Mouse (Mus musculus): Measurements from ENCODE around the gene Nek4. TPM values are rescaled to one million over a fixed set of nuclear protein-coding genes. Genes with fewer than 3 reads are reported as not detected.

Gene Nek4
- polyA plus RNA-seq, 1 experiment from 2014 or later = 8.4 TPM

DNA sequence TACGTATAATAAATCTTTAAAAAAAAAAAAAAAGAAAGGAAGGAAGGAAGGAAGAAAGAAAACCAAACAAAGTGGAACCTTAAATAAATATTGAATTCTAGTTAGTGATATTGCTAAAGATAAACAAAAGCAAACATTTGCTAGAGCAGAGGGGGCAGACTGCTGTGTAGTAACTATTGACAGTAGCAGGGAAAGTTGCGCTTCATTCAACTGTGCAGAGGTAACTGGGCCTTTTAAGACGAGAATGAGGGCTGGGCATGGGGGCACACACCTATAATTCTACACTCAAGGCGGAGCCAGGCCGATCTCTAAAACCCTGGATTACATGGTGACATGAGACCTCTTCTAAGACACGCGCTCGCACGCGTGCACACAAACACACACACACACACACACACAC lies 1.2 kb upstream of the Nek4 start:
- Histone ChIP-seq H3K4me1 (ENCODE audit: control insufficient read depth, insufficient read depth, low read length) (peaks cover 3% of the 10 kb centered on the region; the same call in 1 of the 2 replicates), H3K27me3 (replicated peaks; ENCODE audit: control insufficient read depth, insufficient read depth, low read length) (no peaks in the 10 kb centered on the region), H3K9ac (ENCODE audit: low read depth, low read length) (no peak overlapping the region), H3K4me2 (ENCODE audit: low read depth, low read length) (no peak overlapping the region), H3K27ac (ENCODE audit: low read length) (no peak overlapping the region), H3K4me3 (ENCODE audit: low read length) (no peak overlapping the region), H3K36me3 (ENCODE audit: control insufficient read depth, insufficient read depth, low read length) (no peaks in the 10 kb centered on the region), H3K9me3 (ENCODE audit: control insufficient read depth, low read length) (no peaks in the 10 kb centered on the region)
- ATAC-seq = no peak
- WGBS = 85% methylated on average over 10 of the region's 10 CpGs

DNA sequence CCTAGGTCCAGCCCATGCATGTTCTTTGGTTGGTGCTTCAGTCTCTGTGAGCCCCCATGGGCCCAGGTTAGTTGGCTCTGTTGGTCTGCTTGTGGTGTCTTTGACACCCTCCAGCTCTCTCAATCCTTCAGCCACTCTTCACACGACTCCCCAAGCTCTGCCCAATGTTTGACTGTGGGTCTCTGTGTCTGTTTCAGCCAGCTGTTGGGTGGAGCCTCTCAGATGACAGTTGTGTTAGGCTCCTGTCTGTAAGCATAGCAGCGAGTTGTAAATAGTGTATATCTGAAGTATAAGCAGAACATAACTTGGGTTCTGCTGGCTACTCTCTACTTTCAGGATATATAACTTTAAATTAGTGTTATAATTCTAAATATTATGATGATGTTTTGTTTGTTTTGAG lies 7.3 kb downstream of the Nek4 start:
- H3K4me3 ChIP-seq (ENCODE audit: low read length) = no peak overlapping the region
- WGBS = 72% methylated on average over 2 of the region's 2 CpGs

DNA sequence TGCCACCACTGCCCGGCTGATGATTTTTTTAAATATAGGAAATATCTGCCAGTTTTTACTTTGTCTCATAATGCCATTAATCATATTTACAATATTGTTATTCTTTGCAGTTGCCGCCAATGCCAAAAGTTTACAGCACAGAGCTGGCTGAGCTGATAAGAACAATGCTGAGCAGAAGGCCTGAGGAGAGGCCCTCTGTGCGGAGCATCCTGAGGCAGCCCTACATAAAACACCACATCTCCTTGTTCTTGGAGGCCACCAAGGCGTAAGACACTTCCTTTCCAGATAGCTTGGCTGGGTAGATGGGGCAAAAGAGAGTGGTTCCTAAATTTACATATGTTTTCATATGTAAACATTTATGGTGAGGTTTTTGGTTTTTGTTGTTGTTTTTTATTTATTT lies 7.9 kb downstream of the Nek4 start:
- WGBS = 88% methylated on average over 4 of the region's 4 CpGs
- Histone ChIP-seq H3K9me3 (ENCODE audit: control insufficient read depth, low read length) (no peaks in the 10 kb centered on the region), H3K4me3 (ENCODE audit: low read length) (no peak overlapping the region), H3K4me1 (ENCODE audit: control insufficient read depth, insufficient read depth, low read length) (no peaks in the 10 kb centered on the region), H3K27ac (ENCODE audit: low read length) (no peak overlapping the region), H3K27me3 (replicated peaks; ENCODE audit: control insufficient read depth, insufficient read depth, low read length) (no peaks in the 10 kb centered on the region), H3K4me2 (ENCODE audit: low read depth, low read length) (no peak overlapping the region), H3K9ac (ENCODE audit: low read depth, low read length) (no peak overlapping the region), H3K36me3 (ENCODE audit: control insufficient read depth, insufficient read depth, low read length) (no peaks in the 10 kb centered on the region)
- ATAC-seq = no peak

More for the DNA sequence above, 7.3 kb downstream of the Nek4 start:
- no peak for ATAC-seq
- no peak overlapping the region for H3K27ac ChIP-seq (ENCODE audit: low read length)
- no peaks in the 10 kb centered on the region for H3K4me1 ChIP-seq (ENCODE audit: control insufficient read depth, insufficient read depth, low read length)
- H3K27me3 ChIP-seq (replicated peaks; ENCODE audit: control insufficient read depth, insufficient read depth, low read length) = no peaks in the 10 kb centered on the region
- no peak overlapping the region for H3K9ac ChIP-seq (ENCODE audit: low read depth, low read length)
- no peak overlapping the region for H3K4me2 ChIP-seq (ENCODE audit: low read depth, low read length)
- H3K9me3 ChIP-seq (ENCODE audit: control insufficient read depth, low read length) = no peaks in the 10 kb centered on the region
- H3K36me3 ChIP-seq (ENCODE audit: control insufficient read depth, insufficient read depth, low read length) = no peaks in the 10 kb centered on the region

DNA sequence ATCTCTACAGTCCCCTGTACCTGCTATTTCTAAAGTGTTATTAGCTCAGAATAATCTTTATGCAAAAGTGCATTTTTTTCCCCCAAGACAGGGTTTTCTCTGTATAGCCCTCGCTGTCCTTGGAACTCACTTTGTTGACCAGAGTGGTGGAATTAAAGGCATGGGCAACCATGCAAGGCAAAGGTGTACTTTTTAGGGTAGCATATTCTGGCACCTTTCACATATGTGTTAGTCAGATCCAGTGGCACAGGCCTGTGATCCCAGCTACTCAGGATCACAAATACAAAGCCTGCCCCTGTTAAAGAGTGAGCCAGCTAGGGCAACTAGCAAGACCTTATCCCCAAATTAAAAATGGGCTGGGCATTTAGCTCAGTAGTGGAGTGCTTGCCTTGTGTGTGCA lies 9.2 kb downstream of the Nek4 start:
- Histone ChIP-seq H3K4me2 (ENCODE audit: low read depth, low read length) (no peak overlapping the region), H3K4me3 (ENCODE audit: low read length) (no peak overlapping the region), H3K27me3 (replicated peaks; ENCODE audit: control insufficient read depth, insufficient read depth, low read length) (no peaks in the 10 kb centered on the region), H3K36me3 (ENCODE audit: control insufficient read depth, insufficient read depth, low read length) (no peaks in the 10 kb centered on the region), H3K9ac (ENCODE audit: low read depth, low read length) (no peak overlapping the region), H3K9me3 (ENCODE audit: control insufficient read depth, low read length) (no peaks in the 10 kb centered on the region), H3K4me1 (ENCODE audit: control insufficient read depth, insufficient read depth, low read length) (no peaks in the 10 kb centered on the region), H3K27ac (ENCODE audit: low read length) (no peak overlapping the region)
- WGBS = 88% methylated on average over 1 of the region's 1 CpGs
- no peak for ATAC-seq

DNA sequence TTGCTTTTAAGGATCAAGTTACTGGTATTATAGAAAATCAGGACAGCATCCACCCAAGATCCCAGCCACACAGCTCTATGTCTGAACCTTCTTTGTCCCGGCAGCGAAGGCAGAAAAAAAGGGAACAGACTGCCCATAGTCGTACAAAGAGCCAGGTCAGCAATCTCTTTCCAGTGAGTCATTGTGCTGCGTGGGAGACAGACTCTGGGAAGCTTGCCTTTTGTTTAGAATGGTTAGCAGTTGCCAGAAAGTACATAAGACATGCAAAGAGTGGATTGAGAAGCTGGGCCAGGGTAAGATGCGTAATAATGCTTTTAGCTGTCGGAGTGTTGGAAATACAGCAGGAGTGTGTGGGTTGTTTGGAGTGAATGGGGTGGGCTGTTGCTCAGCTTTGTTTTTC lies 23.0 kb downstream of the Nek4 start:
- H3K4me1 ChIP-seq (ENCODE audit: control insufficient read depth, insufficient read depth, low read length) = 0 out of 2 replicates have a peak, but pooled peaks cover 2% of the 10 kb centered on the region
- WGBS = 71% methylated on average over 6 of the region's 6 CpGs
- H3K36me3 ChIP-seq (ENCODE audit: control insufficient read depth, insufficient read depth, low read length) = no peaks in the 10 kb centered on the region
- H3K9me3 ChIP-seq (ENCODE audit: control insufficient read depth, low read length) = no peaks in the 10 kb centered on the region
- no peak for ATAC-seq
- no peak overlapping the region for H3K27ac ChIP-seq (ENCODE audit: low read length)
- H3K4me3 ChIP-seq (ENCODE audit: low read length) = no peak overlapping the region
- H3K4me2 ChIP-seq (ENCODE audit: low read depth, low read length) = no peak overlapping the region
- no peak overlapping the region for H3K9ac ChIP-seq (ENCODE audit: low read depth, low read length)
- no peaks in the 10 kb centered on the region for H3K27me3 ChIP-seq (replicated peaks; ENCODE audit: control insufficient read depth, insufficient read depth, low read length)

DNA sequence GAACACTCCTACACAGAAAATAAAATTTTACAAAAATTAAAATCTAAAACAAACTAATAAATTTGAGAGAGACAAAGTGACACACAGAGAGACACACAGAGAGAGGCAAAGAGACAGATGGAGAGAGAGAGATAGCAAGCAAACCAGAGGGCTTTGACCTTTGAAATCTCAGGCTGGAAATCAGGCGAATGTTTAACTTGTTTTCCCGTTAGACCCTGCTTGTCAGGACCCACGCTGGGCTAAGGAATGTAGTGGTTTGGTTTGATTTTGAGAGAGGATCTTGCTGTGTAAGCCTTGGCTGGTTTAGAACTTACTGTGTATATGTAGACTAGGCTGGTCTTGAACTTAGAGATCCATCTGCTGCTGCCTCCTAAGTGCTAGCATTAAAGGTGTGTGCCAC lies 25.0 kb downstream of the Nek4 start:
- H3K27ac ChIP-seq (ENCODE audit: low read length) = no peak overlapping the region
- H3K27me3 ChIP-seq (replicated peaks; ENCODE audit: control insufficient read depth, insufficient read depth, low read length) = no peaks in the 10 kb centered on the region
- no peaks in the 10 kb centered on the region for H3K9me3 ChIP-seq (ENCODE audit: control insufficient read depth, low read length)
- no peaks in the 10 kb centered on the region for H3K36me3 ChIP-seq (ENCODE audit: control insufficient read depth, insufficient read depth, low read length)
- no peak overlapping the region for H3K9ac ChIP-seq (ENCODE audit: low read depth, low read length)
- 50% methylated on average over 3 of the region's 3 CpGs for WGBS
- H3K4me1 ChIP-seq (ENCODE audit: control insufficient read depth, insufficient read depth, low read length) = 0 out of 2 replicates have a peak, but pooled peaks cover 2% of the 10 kb centered on the region
- no peak overlapping the region for H3K4me2 ChIP-seq (ENCODE audit: low read depth, low read length)
- no peak overlapping the region for H3K4me3 ChIP-seq (ENCODE audit: low read length)
- ATAC-seq = no peak

DNA sequence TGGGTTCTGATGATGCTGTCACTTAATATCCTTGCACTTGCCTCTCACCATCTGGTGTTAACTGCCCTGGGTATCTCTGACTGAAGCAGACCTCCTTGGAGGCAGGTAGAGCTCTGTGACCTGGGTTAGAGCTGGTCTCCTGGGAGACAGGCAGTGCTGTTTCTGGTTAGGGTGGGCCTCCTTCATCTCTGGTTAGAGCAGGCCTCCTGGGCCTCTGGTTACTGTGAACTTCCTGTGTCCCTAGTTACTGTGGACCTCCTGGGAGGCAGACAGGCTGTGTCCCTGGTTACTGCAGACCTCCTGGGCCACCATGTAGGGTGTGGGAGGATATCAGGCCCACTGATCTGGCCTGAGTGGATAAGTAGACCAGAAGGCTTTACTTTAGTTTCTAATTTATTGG lies 45.2 kb downstream of the Nek4 start:
- Histone ChIP-seq H3K36me3 (ENCODE audit: control insufficient read depth, insufficient read depth, low read length) (no peaks in the 10 kb centered on the region), H3K4me1 (ENCODE audit: control insufficient read depth, insufficient read depth, low read length) (no peaks in the 10 kb centered on the region), H3K9ac (ENCODE audit: low read depth, low read length) (no peak overlapping the region), H3K27ac (ENCODE audit: low read length) (no peak overlapping the region), H3K4me3 (ENCODE audit: low read length) (no peak overlapping the region), H3K4me2 (ENCODE audit: low read depth, low read length) (no peak overlapping the region), H3K27me3 (replicated peaks; ENCODE audit: control insufficient read depth, insufficient read depth, low read length) (no peaks in the 10 kb centered on the region), H3K9me3 (ENCODE audit: control insufficient read depth, low read length) (no peaks in the 10 kb centered on the region)
- no peak for ATAC-seq

DNA sequence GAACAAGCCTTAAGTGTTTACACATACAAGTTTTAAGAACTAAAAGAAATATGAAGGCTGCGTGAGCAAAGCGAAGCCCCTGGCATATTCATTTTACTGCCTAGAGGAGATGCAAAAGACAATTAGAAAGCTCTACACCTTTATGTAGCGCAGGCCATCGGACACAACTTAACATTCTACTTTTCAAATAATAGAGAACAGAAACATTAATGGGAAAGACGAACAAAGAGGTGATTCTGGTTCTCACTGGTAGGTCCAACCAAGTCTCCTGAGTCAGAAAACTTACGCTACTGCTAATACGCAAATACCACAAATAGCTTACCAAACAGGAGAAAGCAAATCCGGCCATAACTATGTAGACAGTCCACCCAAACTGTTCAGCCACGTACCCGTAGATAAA lies 49.2 kb downstream of the Nek4 start:
- Histone ChIP-seq H3K9ac (ENCODE audit: low read depth, low read length) (peak overlapping the region; percentile 97), H3K36me3 (ENCODE audit: control insufficient read depth, insufficient read depth, low read length) (no peaks in the 10 kb centered on the region), H3K4me1 (ENCODE audit: control insufficient read depth, insufficient read depth, low read length) (peaks cover 5% of the 10 kb centered on the region), H3K27ac (ENCODE audit: low read length) (no peak overlapping the region), H3K4me3 (ENCODE audit: low read length) (peak overlapping the region; percentile 94), H3K27me3 (replicated peaks; ENCODE audit: control insufficient read depth, insufficient read depth, low read length) (no peaks in the 10 kb centered on the region), H3K4me2 (ENCODE audit: low read depth, low read length) (peak overlapping the region; percentile 68), H3K9me3 (ENCODE audit: control insufficient read depth, low read length) (no peaks in the 10 kb centered on the region)
- ATAC-seq = no peak
- WGBS = 56% methylated on average over 10 of the region's 10 CpGs

DNA sequence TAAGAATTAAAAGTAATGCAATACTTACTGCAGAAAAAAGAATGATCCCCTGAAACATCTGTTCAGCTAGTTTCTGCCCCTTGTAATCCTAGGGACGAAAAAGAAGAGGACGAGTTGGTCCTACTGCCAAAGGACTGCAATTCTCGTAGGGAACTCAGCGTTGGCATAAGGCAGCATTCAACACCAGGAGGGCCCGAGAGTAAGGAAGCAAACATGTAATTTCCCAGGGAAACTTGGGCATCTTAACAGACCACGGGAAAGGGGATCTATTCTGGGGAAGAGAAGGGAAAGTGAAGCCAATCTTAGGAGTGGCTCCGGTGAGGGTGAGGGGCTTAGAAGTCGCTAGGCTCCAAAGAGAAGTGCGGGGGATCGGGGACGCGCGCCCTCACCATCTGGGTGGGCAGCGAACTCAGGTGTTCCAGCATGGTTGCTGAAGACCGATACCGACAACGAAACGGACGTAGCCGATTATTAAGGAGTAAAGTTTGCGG lies 49.7 kb downstream of the Nek4 start:
- no peaks in the 10 kb centered on the region for H3K9me3 ChIP-seq (ENCODE audit: control insufficient read depth, low read length)
- peak; percentile 36 for ATAC-seq
- peak overlapping the region; percentile 97 for H3K9ac ChIP-seq (ENCODE audit: low read depth, low read length)
- H3K27ac ChIP-seq (ENCODE audit: low read length) = peak overlapping the region; percentile 94
- H3K4me2 ChIP-seq (ENCODE audit: low read depth, low read length) = peak overlapping the region; percentile 68
- no peaks in the 10 kb centered on the region for H3K36me3 ChIP-seq (ENCODE audit: control insufficient read depth, insufficient read depth, low read length)
- under 1% methylated on average over 21 of the region's 21 CpGs for WGBS
- peak overlapping the region; percentile 94 for H3K4me3 ChIP-seq (ENCODE audit: low read length)
- H3K4me1 ChIP-seq (ENCODE audit: control insufficient read depth, insufficient read depth, low read length) = peaks cover 5% of the 10 kb centered on the region
- H3K27me3 ChIP-seq (replicated peaks; ENCODE audit: control insufficient read depth, insufficient read depth, low read length) = no peaks in the 10 kb centered on the region

Measured in intestine, embryonic 16.5 days (tissue).